Mouse (Mus musculus) G1E (cell line): ENCODE measurements around the gene Lingo2. TPM values are rescaled to one million over a fixed set of nuclear protein-coding genes. Genes with fewer than 3 reads are reported as not detected.

Source experiments
- ATAC-seq: 2 replicates; pipeline ENCODE4 v1.8.0; 2016; ENCODE audit warnings: mild to moderate bottlenecking; ENCODE audit not compliant: insufficient number of reproducible peaks, poor library complexity, low FRiP score, severe bottlenecking; ENCODE audit errors: extremely low read depth
- DNase-seq: peaks from one replicate; pipeline ENCODE4 v3.0.0; 2012; ENCODE audit warnings: low spot score
- H3K27me3 ChIP-seq: 2 replicates; pipeline ENCODE4 v1.6.1; 2012; ENCODE audit warnings: mild to moderate bottlenecking, low read length, inconsistent platforms; ENCODE audit not compliant: insufficient read depth
- H3K36me3 ChIP-seq: replicated peaks from 2 replicates; pipeline ENCODE3; 2012; ENCODE audit warnings: mild to moderate bottlenecking, inconsistent platforms
- H3K4me1 ChIP-seq: 2 replicates; pipeline ENCODE4 v1.6.1; 2012; ENCODE audit warnings: low read depth, low read length, inconsistent platforms, mixed read lengths; ENCODE audit not compliant: insufficient read depth
- H3K4me3 ChIP-seq: 2 replicates; pipeline ENCODE4 v1.5.1; 2012; ENCODE audit warnings: low read depth, mild to moderate bottlenecking, inconsistent platforms, low read length, moderate library complexity, mixed read lengths
- H3K9me3 ChIP-seq: replicated peaks from 2 replicates; pipeline ENCODE4 v1.6.1; 2012; ENCODE audit warnings: inconsistent platforms
- CTCF ChIP-seq: IDR thresholded peaks from 2 replicates; pipeline ENCODE4 v1.5.1; 2012; ENCODE audit warnings: low read depth, low read length, inconsistent platforms, mixed read lengths
- GATA1 ChIP-seq: IDR thresholded peaks from 2 replicates; pipeline ENCODE4 v1.6.1; 2012; ENCODE audit warnings: borderline replicate concordance, low read length, inconsistent platforms, mixed read lengths
- GATA2 ChIP-seq: IDR thresholded peaks from 2 replicates; pipeline ENCODE4 v1.6.1; 2012; ENCODE audit warnings: low read depth, low read length, inconsistent platforms, borderline replicate concordance
- POLR2AphosphoS5 ChIP-seq: IDR thresholded peaks from 2 replicates; pipeline ENCODE4 v1.6.1; 2012; ENCODE audit warnings: low read depth, low read length, inconsistent platforms; ENCODE audit not compliant: insufficient replicate concordance
- TAL1 ChIP-seq: conservative IDR thresholded peaks from 2 replicates; pipeline ENCODE4 v1.6.1; 2012; ENCODE audit warnings: low read depth, low read length, inconsistent platforms, mixed read lengths
- polyA plus RNA-seq: library from polyadenylated mRNA; stranded (reverse); fragments of >175 nt; gene quantifications from 2 replicates; pipeline ENCODE4 v1.2.3, GENCODE M21; 2012
- total RNA-seq, 2 experiments: library from RNA; stranded (forward) in 1 of 2; stranded (reverse) in 1 of 2; fragments of 200-1000 nt in 1 of 2; fragments of >200 nt in 1 of 2; fragmentation: Nextera tagmentation in 1 of 2; gene quantifications; 2 replicates each; pipeline ENCODE4 v1.2.3; 2014 to 2017

Lingo2 gene
- total and polyA plus RNA-seq, 3 experiments, result 0.16 TPM; not detected in 2

- TF ChIP-seq POLR2AphosphoS5 (no peak), GATA2 (no peak), CTCF (no peak), TAL1 (no peak)
- no peak for ATAC-seq
- Histone ChIP-seq H3K4me3 (no peak overlapping the region), H3K27me3 (no peaks in the 10 kb centered on the region), H3K4me1 (no peaks in the 10 kb centered on the region), H3K36me3 (no peaks in the 10 kb centered on the region), H3K9me3 (no peaks in the 10 kb centered on the region; the same call in 1 of the 2 replicates)
- DNase-seq, result no peak
These were observed 662.5 kb downstream of the Lingo2 start for GRCm38 (mm10) chr4:36288813-36289700.

DNA sequence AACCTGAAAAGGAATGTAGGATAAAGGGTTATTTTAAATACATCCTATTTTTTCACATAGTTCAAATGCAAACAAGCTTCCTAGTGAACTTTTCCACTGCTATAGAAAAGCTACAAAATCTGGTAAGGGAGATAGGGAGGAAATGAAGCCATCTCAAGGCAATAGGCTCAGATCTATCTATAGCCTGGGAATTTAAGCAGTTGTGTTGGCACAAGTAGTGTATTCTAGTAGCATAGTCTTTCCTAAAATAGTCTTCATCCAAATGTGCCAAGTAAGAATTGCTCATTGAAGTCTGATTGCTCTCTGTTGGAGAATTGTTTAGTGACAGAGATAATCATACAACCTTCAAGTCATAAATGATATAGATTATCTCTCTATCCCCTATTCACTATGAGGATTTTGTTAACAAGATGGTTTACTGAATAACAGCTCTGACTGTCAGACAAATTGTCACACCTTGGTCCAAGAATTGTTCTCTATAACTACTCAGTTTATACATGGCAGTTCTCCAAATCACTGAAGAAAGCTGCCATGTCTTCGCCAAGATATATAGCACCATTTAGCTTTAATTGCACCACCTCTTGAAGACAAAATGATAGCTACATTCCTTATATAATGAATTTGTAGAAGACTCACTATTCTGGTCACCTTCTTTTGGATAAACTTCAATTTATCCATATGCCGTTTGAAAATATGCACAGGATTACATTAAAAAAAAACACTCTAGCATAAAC lies 688.9 kb downstream of the Lingo2 start:
- H3K9me3 ChIP-seq, result no peaks in the 10 kb centered on the region
- H3K36me3 ChIP-seq, result no peaks in the 10 kb centered on the region
- no peaks in the 10 kb centered on the region for H3K4me1 ChIP-seq
- ATAC-seq (no peak), DNase-seq (no peak)
- no peak for TF ChIP-seq CTCF
- no peak for TF ChIP-seq POLR2AphosphoS5
- TF ChIP-seq GATA1, result no peak
- TF ChIP-seq TAL1, result no peak
- no peak for TF ChIP-seq GATA2
- H3K27me3 ChIP-seq, result no peaks in the 10 kb centered on the region
- no peak overlapping the region for H3K4me3 ChIP-seq

DNA sequence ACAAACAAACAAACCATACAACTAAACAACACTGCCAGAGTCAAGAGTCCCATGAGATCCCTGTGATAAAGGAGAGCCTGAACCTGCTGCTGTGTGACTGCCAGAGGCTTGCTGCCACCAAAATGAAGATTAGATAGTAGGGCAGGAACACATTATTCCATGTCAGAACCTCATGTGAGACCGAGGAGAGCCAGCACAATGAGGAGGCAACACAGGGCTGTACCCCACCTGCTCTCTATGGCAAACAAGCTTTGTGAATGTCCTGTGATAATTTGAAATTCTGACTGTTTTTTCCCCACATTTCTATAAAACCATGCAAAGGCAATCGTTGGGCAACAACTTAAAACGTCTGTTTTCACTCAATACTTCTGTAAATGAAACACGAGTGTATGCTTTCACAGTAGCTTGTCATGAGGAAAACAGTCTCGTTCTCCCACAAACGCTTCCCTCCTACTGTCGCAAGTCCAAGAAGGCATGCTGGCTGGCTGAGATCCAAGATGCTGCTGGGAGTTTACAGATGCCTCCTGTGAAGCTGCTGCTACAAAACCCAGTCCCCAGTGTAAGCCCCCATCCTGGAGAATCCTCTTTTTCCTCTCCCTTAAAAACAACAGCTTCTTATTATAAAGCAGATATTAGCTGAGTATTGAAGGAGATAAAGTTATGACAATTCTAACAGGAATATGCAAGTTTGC lies 765.2 kb downstream of the Lingo2 start:
- no peaks in the 10 kb centered on the region for H3K9me3 ChIP-seq
- DNase-seq (no peak), ATAC-seq (no peak)
- H3K4me1 ChIP-seq, result no peaks in the 10 kb centered on the region
- no peaks in the 10 kb centered on the region for H3K36me3 ChIP-seq
- no peak overlapping the region for H3K4me3 ChIP-seq
- TF ChIP-seq CTCF (no peak), TAL1 (no peak), GATA1 (no peak), POLR2AphosphoS5 (no peak), GATA2 (no peak)
- H3K27me3 ChIP-seq, result no peaks in the 10 kb centered on the region

DNA sequence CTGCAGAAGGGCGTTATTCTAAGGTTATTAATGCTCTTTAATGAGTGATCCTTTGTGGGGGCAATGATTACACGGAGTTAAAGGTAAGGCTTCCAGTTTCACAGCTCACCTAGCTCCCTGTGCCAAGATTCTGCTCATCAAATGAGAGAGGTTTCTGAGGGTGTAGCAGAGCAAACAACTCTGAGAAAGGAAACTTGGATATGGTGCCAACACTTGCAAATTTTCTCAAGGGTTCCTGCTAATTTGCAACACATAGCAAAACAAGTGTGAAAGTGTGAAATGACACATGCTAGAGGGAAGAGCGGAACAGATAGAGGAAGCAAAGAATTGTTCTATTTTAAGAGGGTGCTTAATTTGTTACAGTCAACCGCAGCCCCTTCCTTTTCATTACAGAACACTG lies 767.9 kb downstream of the Lingo2 start:
- DNase-seq (no peak), ATAC-seq (no peak)
- Histone ChIP-seq H3K4me1 (no peaks in the 10 kb centered on the region), H3K27me3 (no peaks in the 10 kb centered on the region), H3K9me3 (no peaks in the 10 kb centered on the region), H3K4me3 (no peak overlapping the region), H3K36me3 (no peaks in the 10 kb centered on the region)
- no peak for TF ChIP-seq GATA1

GRCm38 (mm10) chr4:36170099-36170498 lies 781.4 kb downstream of the Lingo2 start:
- Histone ChIP-seq H3K36me3 (no peaks in the 10 kb centered on the region), H3K27me3 (no peaks in the 10 kb centered on the region), H3K4me3 (no peak overlapping the region), H3K9me3 (no peaks in the 10 kb centered on the region), H3K4me1 (no peaks in the 10 kb centered on the region)
- TF ChIP-seq GATA2 (no peak), TAL1 (no peak), CTCF (no peak), GATA1 (no peak), POLR2AphosphoS5 (no peak)
- ATAC-seq (no peak), DNase-seq (no peak)

- Histone ChIP-seq H3K4me1 (no peaks in the 10 kb centered on the region), H3K9me3 (no peaks in the 10 kb centered on the region), H3K36me3 (no peaks in the 10 kb centered on the region), H3K4me3 (no peak overlapping the region), H3K27me3 (no peaks in the 10 kb centered on the region)
- no peak for TF ChIP-seq TAL1
- TF ChIP-seq GATA2, result no peak
- no peak for TF ChIP-seq GATA1
- TF ChIP-seq CTCF, result no peak
- TF ChIP-seq POLR2AphosphoS5, result no peak
- DNase-seq, result no peak
- no peak for ATAC-seq
These were observed 820.2 kb downstream of the Lingo2 start for GRCm38 (mm10) chr4:36131341-36131740.
